Mouse (Mus musculus): Measurements from ENCODE around the gene Dtnb. TPM values are rescaled to one million over a fixed set of nuclear protein-coding genes. Genes with fewer than 3 reads are reported as not detected.
A peak's percentile ranks its signal among the peaks of the same experiment; 100 is the strongest.

Dtnb gene
- polyA plus RNA-seq, 1 experiment from 2014 or later: 42.4 TPM

DNA sequence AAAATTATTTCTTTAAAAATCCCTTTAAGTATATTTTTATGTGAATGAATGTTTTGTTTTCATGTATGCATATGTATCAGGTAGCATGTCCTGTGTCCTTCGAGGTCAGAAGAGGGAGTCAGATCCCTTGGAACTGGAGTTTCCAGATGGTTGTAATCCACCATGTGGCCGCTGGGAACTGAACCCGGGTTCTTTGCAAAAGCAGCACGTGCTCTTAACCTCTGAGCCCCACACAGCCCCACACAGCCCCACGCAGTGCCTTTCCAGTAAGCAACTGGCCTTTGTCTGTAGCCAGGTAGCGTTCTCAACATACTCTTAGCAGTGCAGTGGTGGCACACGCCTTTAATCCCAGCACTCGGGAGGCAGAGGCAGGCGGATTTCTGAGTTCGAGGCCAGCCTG lies 9.4 kb upstream of the Dtnb start:
- no peak for ATAC-seq (ENCODE audit: insufficient read depth, low FRiP score, low TSS enrichment)
- no peak overlapping the region for H3K27ac ChIP-seq (ENCODE audit: low read depth, low read length)
- no peak overlapping the region for H3K9ac ChIP-seq (ENCODE audit: low read length)
- H3K4me2 ChIP-seq (ENCODE audit: low read depth): no peak overlapping the region
- no peak overlapping the region for H3K4me3 ChIP-seq (ENCODE audit: low read depth, low read length)
- no peaks in the 10 kb centered on the region for H3K36me3 ChIP-seq (ENCODE audit: control insufficient read depth, insufficient read depth, low read length)
- no peaks in the 10 kb centered on the region for H3K4me1 ChIP-seq (ENCODE audit: control insufficient read depth, insufficient read depth, low read length)
- no peaks in the 10 kb centered on the region for H3K27me3 ChIP-seq (ENCODE audit: control insufficient read depth, insufficient read depth, low read length)
- H3K9me3 ChIP-seq (ENCODE audit: control insufficient read depth, low read length): no peaks in the 10 kb centered on the region
- DNase-seq (ENCODE audit: low spot score): no peak
- WGBS: 94% methylated on average over 10 of the region's 10 CpGs

DNA sequence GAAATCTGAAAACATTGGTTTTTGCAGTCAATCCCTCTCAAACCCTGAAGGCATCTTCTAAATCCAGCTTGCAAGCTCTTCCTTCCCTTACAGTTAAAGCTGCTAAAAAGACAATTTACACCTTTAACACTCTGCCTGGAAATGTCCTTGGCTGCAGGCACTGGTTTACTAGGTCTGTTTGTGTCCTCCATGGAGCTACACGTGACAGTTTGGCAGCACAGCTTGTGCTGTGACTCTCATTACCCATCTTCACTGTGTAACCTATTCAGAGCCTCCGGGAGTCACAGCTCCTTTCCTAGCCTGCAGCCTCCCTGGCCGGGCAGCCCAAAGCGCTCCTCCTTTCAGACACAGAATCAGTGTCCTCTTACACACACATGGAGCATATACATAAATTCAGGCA lies 8.5 kb upstream of the Dtnb start:
- Histone ChIP-seq H3K4me1 (ENCODE audit: control insufficient read depth, insufficient read depth, low read length) (no peaks in the 10 kb centered on the region), H3K4me3 (ENCODE audit: low read depth, low read length) (no peak overlapping the region), H3K27ac (ENCODE audit: low read depth, low read length) (no peak overlapping the region), H3K27me3 (ENCODE audit: control insufficient read depth, insufficient read depth, low read length) (no peaks in the 10 kb centered on the region), H3K9me3 (ENCODE audit: control insufficient read depth, low read length) (no peaks in the 10 kb centered on the region), H3K36me3 (ENCODE audit: control insufficient read depth, insufficient read depth, low read length) (no peaks in the 10 kb centered on the region), H3K4me2 (ENCODE audit: low read depth) (no peak overlapping the region), H3K9ac (ENCODE audit: low read length) (no peak overlapping the region)
- DNase-seq (ENCODE audit: low spot score): no peak
- WGBS: 86% methylated on average over 4 of the region's 4 CpGs
- ATAC-seq (ENCODE audit: insufficient read depth, low FRiP score, low TSS enrichment): no peak

DNA sequence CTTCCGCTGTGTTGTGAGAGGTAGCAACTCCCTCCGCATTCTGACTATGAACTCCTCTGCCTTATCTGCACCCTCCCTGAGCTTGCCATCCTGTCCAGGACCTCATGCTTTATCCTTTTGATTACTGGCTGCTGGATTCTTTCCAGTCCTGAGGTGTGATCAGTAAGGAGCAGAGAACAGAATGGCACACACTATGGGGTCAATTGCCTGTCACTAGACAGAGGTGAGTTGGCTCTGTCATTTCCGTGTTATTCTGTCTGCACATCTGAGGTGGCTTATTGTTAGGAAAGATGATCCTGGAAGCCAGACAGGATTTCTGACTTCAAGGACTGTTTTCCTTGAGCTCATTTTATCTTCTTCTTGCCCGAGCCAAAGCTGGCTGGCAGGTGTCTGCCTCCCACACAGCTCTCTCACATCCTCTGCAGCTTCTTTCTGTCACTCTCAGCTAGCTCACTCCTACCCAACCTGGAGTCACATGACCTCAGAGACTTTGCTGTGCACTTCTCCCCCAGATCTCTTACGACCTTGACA lies 3.7 kb upstream of the Dtnb start:
- Histone ChIP-seq H3K9ac (ENCODE audit: low read length) (no peak overlapping the region), H3K4me3 (ENCODE audit: low read depth, low read length) (no peak overlapping the region), H3K27ac (ENCODE audit: low read depth, low read length) (no peak overlapping the region), H3K9me3 (ENCODE audit: control insufficient read depth, low read length) (no peaks in the 10 kb centered on the region), H3K27me3 (ENCODE audit: control insufficient read depth, insufficient read depth, low read length) (no peaks in the 10 kb centered on the region), H3K4me1 (ENCODE audit: control insufficient read depth, insufficient read depth, low read length) (peaks cover 3% of the 10 kb centered on the region; the same call in 1 of the 2 replicates), H3K36me3 (ENCODE audit: control insufficient read depth, insufficient read depth, low read length) (no peaks in the 10 kb centered on the region), H3K4me2 (ENCODE audit: low read depth) (no peak overlapping the region)
- no peak for DNase-seq (ENCODE audit: low spot score)
- ATAC-seq (ENCODE audit: insufficient read depth, low FRiP score, low TSS enrichment): no peak
- WGBS: 81% methylated on average over 5 of the region's 5 CpGs

DNA sequence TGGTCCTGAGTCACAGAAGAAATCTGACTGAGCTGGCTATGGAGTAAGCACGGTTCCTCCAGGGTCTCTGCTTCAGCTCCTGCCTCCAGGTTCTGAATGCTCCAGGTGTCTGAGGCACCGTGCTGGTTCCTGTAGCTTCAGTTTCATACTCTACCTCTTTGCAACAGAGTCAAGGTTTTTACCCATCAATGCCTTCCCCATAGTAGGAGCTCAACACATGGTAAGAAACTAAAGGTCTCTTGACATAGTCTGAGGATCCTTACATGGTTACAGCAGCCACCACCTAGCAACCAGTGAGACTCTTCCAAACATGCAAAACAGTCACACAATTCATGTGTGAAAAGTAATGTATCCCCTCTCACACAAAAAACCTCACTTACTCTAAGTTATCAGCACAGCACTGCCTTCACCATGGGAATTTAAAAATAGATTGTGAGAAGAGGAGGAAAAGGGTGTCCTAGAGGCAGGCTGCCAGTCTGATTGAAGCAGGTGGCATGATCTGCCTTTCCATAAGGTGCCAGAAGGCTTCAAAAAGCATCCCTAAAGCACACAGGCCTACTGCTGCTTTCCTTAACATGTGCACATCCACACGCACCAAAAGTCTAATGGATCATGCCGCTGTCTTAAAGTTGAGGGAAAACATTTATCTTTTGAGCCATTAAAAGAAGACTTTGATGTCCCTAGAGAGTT lies 1.3 kb upstream of the Dtnb start:
- H3K4me3 ChIP-seq (ENCODE audit: low read depth, low read length): no peak overlapping the region
- H3K27ac ChIP-seq (ENCODE audit: low read depth, low read length): no peak overlapping the region
- WGBS: 85% methylated on average over 4 of the region's 4 CpGs
- ATAC-seq (ENCODE audit: insufficient read depth, low FRiP score, low TSS enrichment) (no peak), DNase-seq (ENCODE audit: low spot score) (no peak)
- no peaks in the 10 kb centered on the region for H3K27me3 ChIP-seq (ENCODE audit: control insufficient read depth, insufficient read depth, low read length)
- H3K4me2 ChIP-seq (ENCODE audit: low read depth): no peak overlapping the region
- no peak overlapping the region for H3K9ac ChIP-seq (ENCODE audit: low read length)
- peaks cover 6% of the 10 kb centered on the region; the same call in 1 of the 2 replicates for H3K4me1 ChIP-seq (ENCODE audit: control insufficient read depth, insufficient read depth, low read length)
- H3K9me3 ChIP-seq (ENCODE audit: control insufficient read depth, low read length): no peaks in the 10 kb centered on the region
- H3K36me3 ChIP-seq (ENCODE audit: control insufficient read depth, insufficient read depth, low read length): no peaks in the 10 kb centered on the region

DNA sequence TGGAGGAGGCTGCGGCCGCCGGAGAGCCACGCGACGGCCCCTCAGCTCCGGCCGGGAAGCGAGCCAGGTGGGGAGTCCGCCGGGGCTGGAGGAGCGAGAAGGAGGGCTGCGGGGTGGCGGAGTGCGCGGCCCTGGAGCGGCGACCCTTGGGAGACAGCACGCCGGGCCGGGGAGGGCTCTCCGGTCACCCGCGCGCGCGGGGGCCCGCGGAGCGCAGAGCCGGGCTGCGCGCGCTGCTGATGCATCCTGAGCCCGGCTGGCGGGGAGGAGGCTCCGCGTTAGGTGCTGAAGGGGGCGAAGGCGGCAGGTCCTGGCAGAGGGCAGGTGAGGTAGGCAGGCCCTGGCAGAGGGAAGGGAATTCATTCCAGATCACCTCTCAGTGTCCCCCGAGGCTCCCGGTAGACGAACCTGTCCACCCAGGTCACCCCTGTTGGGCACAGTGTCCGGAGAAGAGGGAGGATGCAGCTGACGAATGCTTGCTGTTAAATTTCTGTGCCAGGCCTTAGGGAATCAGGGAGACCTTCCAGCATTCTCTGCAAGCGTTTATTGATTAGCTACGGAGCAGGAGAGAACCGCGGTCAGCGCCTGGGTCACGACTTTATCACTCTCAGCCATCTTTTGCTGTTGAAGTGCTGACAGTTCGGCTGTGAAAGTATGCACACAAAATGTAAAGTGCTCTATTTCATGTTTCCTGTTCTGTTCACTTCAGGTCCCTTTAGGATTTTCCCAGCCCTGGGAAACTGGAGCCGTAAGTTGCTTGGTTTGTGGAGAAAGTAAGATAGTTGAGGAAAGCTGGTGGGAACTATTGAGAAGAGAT lies 608 bp downstream of the Dtnb start:
- H3K27me3 ChIP-seq (ENCODE audit: control insufficient read depth, insufficient read depth, low read length): no peaks in the 10 kb centered on the region
- H3K9ac ChIP-seq (ENCODE audit: low read length): peak overlapping the region; percentile 86
- H3K4me3 ChIP-seq (ENCODE audit: low read depth, low read length): peak overlapping the region; percentile 88
- H3K27ac ChIP-seq (ENCODE audit: low read depth, low read length): peak overlapping the region; percentile 65; the same call in 1 of the 2 replicates
- H3K36me3 ChIP-seq (ENCODE audit: control insufficient read depth, insufficient read depth, low read length): no peaks in the 10 kb centered on the region
- ATAC-seq (ENCODE audit: insufficient read depth, low FRiP score, low TSS enrichment) (no peak; the same call in 1 of the 2 replicates), DNase-seq (ENCODE audit: low spot score) (peak; percentile 58)
- WGBS: under 1% methylated on average over 47 of the region's 53 CpGs
- H3K9me3 ChIP-seq (ENCODE audit: control insufficient read depth, low read length): no peaks in the 10 kb centered on the region
- peak overlapping the region; percentile 60 for H3K4me2 ChIP-seq (ENCODE audit: low read depth)
- H3K4me1 ChIP-seq (ENCODE audit: control insufficient read depth, insufficient read depth, low read length): peaks cover 6% of the 10 kb centered on the region; the same call in 1 of the 2 replicates

DNA sequence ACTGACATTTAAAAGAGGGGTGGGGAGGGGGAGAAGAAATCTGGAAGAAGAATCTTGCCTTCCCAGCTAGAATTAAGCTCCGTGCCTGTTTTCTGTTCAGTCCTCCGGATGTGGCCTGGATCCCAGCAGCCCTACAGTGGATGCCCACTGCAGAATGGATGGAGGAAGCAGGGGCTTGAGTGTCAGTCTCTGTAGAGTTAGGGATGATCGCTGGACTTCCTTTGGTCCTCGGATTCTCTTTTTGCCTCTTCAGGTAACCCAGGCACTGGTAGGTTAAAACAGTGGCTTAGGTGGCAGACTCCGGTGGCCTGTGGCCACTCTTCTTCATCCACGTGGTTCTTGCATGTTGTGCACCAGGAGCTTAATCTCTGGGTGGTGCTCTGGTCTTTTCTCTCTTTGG lies 1.2 kb downstream of the Dtnb start:
- Histone ChIP-seq H3K9me3 (ENCODE audit: control insufficient read depth, low read length) (no peaks in the 10 kb centered on the region), H3K4me3 (ENCODE audit: low read depth, low read length) (peak overlapping the region; percentile 88), H3K27ac (ENCODE audit: low read depth, low read length) (no peak overlapping the region), H3K27me3 (ENCODE audit: control insufficient read depth, insufficient read depth, low read length) (no peaks in the 10 kb centered on the region), H3K36me3 (ENCODE audit: control insufficient read depth, insufficient read depth, low read length) (no peaks in the 10 kb centered on the region), H3K4me2 (ENCODE audit: low read depth) (peak overlapping the region; percentile 60), H3K4me1 (ENCODE audit: control insufficient read depth, insufficient read depth, low read length) (peaks cover 6% of the 10 kb centered on the region; the same call in 1 of the 2 replicates), H3K9ac (ENCODE audit: low read length) (peak overlapping the region; percentile 7)
- ATAC-seq (ENCODE audit: insufficient read depth, low FRiP score, low TSS enrichment) (no peak), DNase-seq (ENCODE audit: low spot score) (no peak)
- 48% methylated on average over 6 of the region's 6 CpGs for WGBS

DNA sequence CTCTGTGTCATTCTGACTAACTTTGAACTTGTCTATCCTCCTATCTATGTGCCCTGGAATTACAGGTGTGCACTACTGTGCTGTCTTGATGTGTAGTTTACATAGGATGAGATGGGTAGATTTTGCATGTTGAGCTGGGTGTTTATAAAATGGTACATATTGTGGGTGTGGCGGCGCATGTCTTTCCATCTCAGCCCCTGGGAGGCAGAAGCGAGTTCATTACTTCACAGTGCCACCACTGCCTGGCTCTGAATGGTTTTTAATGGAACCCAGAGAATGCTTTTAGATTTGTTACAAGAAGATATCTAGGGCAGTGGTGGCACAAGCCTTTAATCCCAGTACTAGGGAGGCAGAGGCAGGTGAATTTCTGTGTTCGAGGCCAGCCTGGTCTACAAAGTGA lies 2.5 kb downstream of the Dtnb start:
- peaks cover 6% of the 10 kb centered on the region; the same call in 1 of the 2 replicates for H3K4me1 ChIP-seq (ENCODE audit: control insufficient read depth, insufficient read depth, low read length)
- no peak for DNase-seq (ENCODE audit: low spot score)
- no peak overlapping the region for H3K9ac ChIP-seq (ENCODE audit: low read length)
- no peak for ATAC-seq (ENCODE audit: insufficient read depth, low FRiP score, low TSS enrichment)
- no peak overlapping the region for H3K4me2 ChIP-seq (ENCODE audit: low read depth)
- H3K4me3 ChIP-seq (ENCODE audit: low read depth, low read length): no peak overlapping the region
- no peak overlapping the region for H3K27ac ChIP-seq (ENCODE audit: low read depth, low read length)
- no peaks in the 10 kb centered on the region for H3K27me3 ChIP-seq (ENCODE audit: control insufficient read depth, insufficient read depth, low read length)
- H3K9me3 ChIP-seq (ENCODE audit: control insufficient read depth, low read length): no peaks in the 10 kb centered on the region
- H3K36me3 ChIP-seq (ENCODE audit: control insufficient read depth, insufficient read depth, low read length): no peaks in the 10 kb centered on the region
- 89% methylated on average over 4 of the region's 4 CpGs for WGBS

DNA sequence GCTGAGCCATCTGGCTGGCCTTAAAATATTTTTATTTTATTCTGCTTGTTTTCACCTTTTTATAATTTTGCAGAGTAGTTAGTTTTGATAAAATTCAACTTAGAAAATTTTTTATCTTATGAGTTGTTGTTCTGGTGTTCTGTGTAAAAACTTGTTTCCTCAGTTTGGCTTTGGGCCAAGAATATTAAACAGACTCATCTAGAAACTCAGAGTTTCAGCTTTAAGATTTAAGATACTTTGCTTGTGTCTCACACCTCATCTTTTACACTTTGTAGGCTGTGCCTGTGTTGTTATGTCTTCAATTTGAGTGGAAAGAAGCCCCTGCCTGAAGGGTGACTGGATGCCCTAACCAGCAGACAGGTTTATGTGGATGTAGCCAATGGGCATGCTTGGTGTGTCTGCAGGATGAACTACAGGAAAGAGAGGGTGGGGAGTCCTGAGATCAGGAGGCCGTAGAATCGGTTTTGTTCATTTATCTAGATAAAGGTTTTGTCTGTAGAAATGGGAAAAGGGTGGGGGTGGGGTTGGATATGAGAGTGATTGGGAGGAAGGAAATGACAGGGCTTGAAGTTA lies 7.9 kb downstream of the Dtnb start:
- ATAC-seq (ENCODE audit: insufficient read depth, low FRiP score, low TSS enrichment) (no peak), DNase-seq (ENCODE audit: low spot score) (no peak)
- Histone ChIP-seq H3K4me1 (ENCODE audit: control insufficient read depth, insufficient read depth, low read length) (no peaks in the 10 kb centered on the region), H3K9me3 (ENCODE audit: control insufficient read depth, low read length) (no peaks in the 10 kb centered on the region), H3K9ac (ENCODE audit: low read length) (no peak overlapping the region), H3K27ac (ENCODE audit: low read depth, low read length) (no peak overlapping the region), H3K4me3 (ENCODE audit: low read depth, low read length) (no peak overlapping the region), H3K27me3 (ENCODE audit: control insufficient read depth, insufficient read depth, low read length) (no peaks in the 10 kb centered on the region), H3K4me2 (ENCODE audit: low read depth) (no peak overlapping the region), H3K36me3 (ENCODE audit: control insufficient read depth, insufficient read depth, low read length) (no peaks in the 10 kb centered on the region)
- WGBS: 92% methylated on average over 2 of the region's 2 CpGs
